Mouse (Mus musculus) heart, embryonic 12.5 days (tissue): ENCODE measurements at regions not wholly inside any gene's neighbourhood (a gene's known extent, or its start where the extent isn't known, plus 50 kb on each side); places are given as distances from the start of the nearest gene placed in this dataset.

Experiments
- ATAC-seq: fragments of 200-750 bp; cut with Nextera tagmentation; 2 replicates; pipeline ENCODE4 v1.8.0; 2017; ENCODE audit warnings: moderate TSS enrichment, moderate library complexity; ENCODE audit not compliant: insufficient number of reproducible peaks, low FRiP score
- H3K27ac ChIP-seq: fragments of 300-500 bp; sonication (generic); 2 replicates; pipeline ENCODE4 v1.5.1; 2016; ENCODE audit warnings: mild to moderate bottlenecking, moderate library complexity; ENCODE audit not compliant: poor library complexity, severe bottlenecking
- H3K27me3 ChIP-seq: fragments of 300-500 bp; sonication (generic); replicated peaks from 2 replicates; pipeline ENCODE4 v1.6.1; 2016; ENCODE audit warnings: mild to moderate bottlenecking, moderate library complexity
- H3K36me3 ChIP-seq: fragments of 300-500 bp; sonication (generic); 2 replicates; pipeline ENCODE4 v1.6.1; 2016; ENCODE audit warnings: mild to moderate bottlenecking, moderate library complexity
- H3K4me1 ChIP-seq: fragments of 300-500 bp; sonication (generic); replicated peaks from 2 replicates; pipeline ENCODE4 v1.6.1; 2016; ENCODE audit warnings: mild to moderate bottlenecking
- H3K4me2 ChIP-seq: fragments of 300-500 bp; sonication (generic); 2 replicates; pipeline ENCODE4 v1.6.1; 2016; ENCODE audit warnings: mild to moderate bottlenecking, moderate library complexity
- H3K4me3 ChIP-seq: fragments of 300-500 bp; sonication (generic); 2 replicates; pipeline ENCODE4 v1.5.1; 2016; ENCODE audit warnings: mild to moderate bottlenecking
- H3K9ac ChIP-seq: fragments of 300-500 bp; sonication (generic); 2 replicates; pipeline ENCODE4 v1.6.1; 2016; ENCODE audit warnings: mild to moderate bottlenecking, moderate library complexity
- H3K9me3 ChIP-seq: fragments of 300-500 bp; sonication (generic); replicated peaks from 2 replicates; pipeline ENCODE4 v1.6.1; 2016; ENCODE audit warnings: mild to moderate bottlenecking, moderate library complexity
- WGBS: fragments of 180-500 bp; shearing (Covaris S2); methylation state at CpG from one replicate; pipeline ENCODE4 v1.1.7; 2016; 5-methylcytosine and 5-hydroxymethylcytosine counted together

DNA sequence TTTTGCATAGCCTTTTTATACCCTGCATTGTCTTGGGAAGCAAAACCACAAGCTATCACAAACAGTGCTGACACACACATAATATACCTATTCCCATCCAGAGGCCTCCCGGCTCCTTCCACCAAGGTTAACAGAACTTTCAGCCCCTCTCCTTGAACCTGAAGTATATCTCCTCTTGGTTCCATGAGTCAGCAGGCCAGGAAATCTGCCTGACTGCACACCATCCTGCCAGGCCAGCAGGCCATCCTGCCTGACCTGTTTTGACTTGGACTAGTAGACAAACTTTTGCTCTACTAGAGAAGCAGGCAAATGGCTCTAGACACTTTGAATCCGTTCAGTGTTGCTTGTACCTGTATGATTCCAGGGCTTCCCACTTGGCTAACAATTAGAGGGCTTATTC is 547.6 kb upstream of the N6amt1 start:
- no peaks in the 10 kb centered on the region for H3K27me3 ChIP-seq
- no peak overlapping the region for H3K9ac ChIP-seq
- no peak overlapping the region for H3K4me2 ChIP-seq
- no peaks in the 10 kb centered on the region for H3K36me3 ChIP-seq
- ATAC-seq: no peak
- no peak overlapping the region for H3K4me3 ChIP-seq
- 76% methylated on average over 2 of the region's 2 CpGs for WGBS
- no peak overlapping the region for H3K27ac ChIP-seq
- H3K9me3 ChIP-seq: no peaks in the 10 kb centered on the region
- H3K4me1 ChIP-seq: no peaks in the 10 kb centered on the region

DNA sequence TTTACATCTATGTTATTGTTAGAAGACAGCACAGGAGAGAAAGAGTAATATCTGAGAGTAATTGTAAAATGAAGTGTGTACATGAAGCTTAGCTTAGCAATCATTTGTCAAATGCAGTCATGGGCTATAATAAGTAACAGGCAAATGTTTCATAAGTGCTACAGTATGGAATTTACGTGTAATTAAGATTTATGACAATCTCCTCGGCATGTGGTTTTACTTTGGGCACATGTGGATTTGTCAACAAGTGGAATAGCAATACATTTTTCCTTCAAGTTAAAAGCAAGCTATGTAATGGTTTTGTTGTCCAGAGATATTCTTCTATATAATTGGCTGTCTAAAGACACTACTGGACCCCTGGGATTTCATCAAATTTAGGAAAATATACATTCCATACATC is 577.9 kb upstream of the N6amt1 start:
- Histone ChIP-seq H3K4me2 (no peak overlapping the region), H3K9ac (no peak overlapping the region), H3K9me3 (no peaks in the 10 kb centered on the region), H3K27me3 (no peaks in the 10 kb centered on the region), H3K4me1 (no peaks in the 10 kb centered on the region), H3K36me3 (no peaks in the 10 kb centered on the region), H3K4me3 (no peak overlapping the region), H3K27ac (no peak overlapping the region)
- ATAC-seq: no peak
- 66% methylated on average over 2 of the region's 2 CpGs for WGBS

DNA sequence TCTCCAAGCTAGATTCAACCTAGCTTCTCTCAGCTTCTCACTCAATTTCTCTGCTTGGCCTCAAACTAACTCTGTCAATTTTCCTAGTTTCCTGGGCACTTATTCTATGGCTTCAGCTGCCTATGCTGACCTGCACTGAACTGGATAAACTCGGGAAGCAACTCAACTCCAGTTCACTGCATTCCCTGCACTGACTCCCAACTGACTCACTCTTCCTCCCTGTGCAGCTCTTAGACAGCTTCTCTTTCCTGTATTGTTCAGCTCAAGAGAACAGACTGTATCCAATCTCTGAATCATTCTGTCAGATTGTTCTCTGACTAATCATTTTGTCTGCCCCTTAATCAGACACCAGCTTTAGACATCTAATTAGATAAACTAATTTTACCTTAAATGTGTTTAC is 581.4 kb upstream of the N6amt1 start:
- no peaks in the 10 kb centered on the region for H3K9me3 ChIP-seq
- no peak overlapping the region for H3K4me3 ChIP-seq
- no peak overlapping the region for H3K4me2 ChIP-seq
- H3K27ac ChIP-seq: no peak overlapping the region
- no peak for ATAC-seq
- no peaks in the 10 kb centered on the region for H3K36me3 ChIP-seq
- H3K4me1 ChIP-seq: no peaks in the 10 kb centered on the region
- no peaks in the 10 kb centered on the region for H3K27me3 ChIP-seq
- WGBS: 41% methylated on average over 1 of the region's 1 CpGs
- H3K9ac ChIP-seq: no peak overlapping the region

DNA sequence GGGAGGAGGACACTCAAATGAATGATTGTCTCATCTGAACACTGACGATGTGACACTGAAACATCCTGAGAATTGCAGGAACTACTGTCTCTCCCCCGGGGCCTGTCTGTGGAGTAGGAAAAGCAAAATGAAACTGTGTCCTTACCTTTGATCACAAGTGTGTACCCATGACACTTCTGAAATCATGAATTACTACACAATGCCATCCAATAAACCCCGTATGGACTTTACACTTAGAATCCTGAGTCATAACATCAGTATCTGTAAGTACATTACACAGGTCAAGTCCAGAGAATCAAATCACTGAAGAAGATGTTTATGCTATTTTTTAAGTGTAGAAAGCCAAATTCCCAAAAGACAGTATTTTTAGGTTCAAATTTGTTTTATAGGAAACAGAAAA is 585.1 kb upstream of the N6amt1 start:
- no peak overlapping the region for H3K27ac ChIP-seq
- no peaks in the 10 kb centered on the region for H3K9me3 ChIP-seq
- WGBS: 79% methylated on average over 3 of the region's 3 CpGs
- ATAC-seq: no peak
- H3K27me3 ChIP-seq: no peaks in the 10 kb centered on the region
- H3K9ac ChIP-seq: no peak overlapping the region
- no peak overlapping the region for H3K4me2 ChIP-seq
- H3K36me3 ChIP-seq: no peaks in the 10 kb centered on the region
- no peaks in the 10 kb centered on the region for H3K4me1 ChIP-seq
- H3K4me3 ChIP-seq: no peak overlapping the region

DNA sequence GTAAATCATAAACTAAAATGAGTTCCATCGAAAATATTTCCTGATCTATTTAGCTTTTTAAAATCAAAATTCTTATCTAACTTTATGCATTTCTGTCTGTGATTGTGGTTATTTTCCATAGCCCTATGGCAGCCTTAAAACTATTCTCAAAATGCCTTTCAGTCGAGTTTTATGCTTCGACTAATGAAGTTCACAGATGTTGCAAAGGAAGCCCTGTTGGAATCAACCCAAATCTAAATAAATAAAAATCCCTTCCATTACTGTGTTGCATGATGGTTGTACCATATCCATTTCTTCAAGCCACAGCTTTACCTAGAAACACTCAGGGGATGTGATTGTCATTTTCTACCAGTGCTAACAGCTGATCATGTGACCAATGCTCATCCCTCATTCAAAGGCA is 585.6 kb upstream of the N6amt1 start:
- Histone ChIP-seq H3K4me1 (no peaks in the 10 kb centered on the region), H3K4me2 (no peak overlapping the region), H3K4me3 (no peak overlapping the region), H3K9me3 (no peaks in the 10 kb centered on the region), H3K27ac (no peak overlapping the region), H3K27me3 (no peaks in the 10 kb centered on the region), H3K36me3 (no peaks in the 10 kb centered on the region), H3K9ac (no peak overlapping the region)
- WGBS: 66% methylated on average over 3 of the region's 3 CpGs
- no peak for ATAC-seq

DNA sequence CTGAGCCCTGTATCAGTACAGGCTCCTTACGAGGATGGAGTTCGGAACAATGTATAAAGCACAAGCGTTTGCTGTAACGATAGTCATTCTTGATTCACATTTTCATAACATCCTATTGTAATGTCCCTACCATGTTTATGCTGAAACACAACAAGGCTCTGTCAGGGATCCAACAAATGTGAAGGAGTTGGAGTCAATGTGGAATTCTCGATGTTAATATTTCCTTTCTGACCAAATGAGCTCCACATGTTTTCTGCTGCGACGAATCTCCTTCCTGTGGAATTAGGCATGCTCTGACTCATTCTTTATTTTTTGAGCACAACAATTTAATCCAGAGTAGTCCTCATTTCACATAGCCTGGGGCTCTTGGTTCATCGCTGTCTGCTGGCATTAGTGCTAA is 588.0 kb upstream of the N6amt1 start:
- WGBS: 83% methylated on average over 8 of the region's 8 CpGs
- no peaks in the 10 kb centered on the region for H3K36me3 ChIP-seq

DNA sequence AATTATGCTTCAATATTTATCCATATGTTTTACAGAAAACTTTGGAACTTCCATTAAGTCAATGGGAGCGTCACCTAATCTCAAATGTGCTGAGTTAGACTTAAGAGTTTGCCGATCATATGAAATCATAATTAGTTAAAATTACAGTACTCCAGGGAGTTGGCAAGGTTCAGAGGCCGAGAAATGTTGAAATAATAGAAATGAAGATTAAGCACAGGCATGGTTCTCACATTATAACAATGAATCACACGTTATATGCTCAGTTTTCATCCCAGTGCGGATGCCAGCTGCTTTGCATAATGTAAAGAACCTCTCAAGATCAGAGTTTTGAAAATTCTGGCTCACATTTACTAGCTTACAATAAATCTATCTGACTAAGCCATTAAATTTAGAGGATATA is 612.7 kb upstream of the N6amt1 start:
- Histone ChIP-seq H3K27me3 (no peaks in the 10 kb centered on the region), H3K9ac (no peak overlapping the region), H3K4me3 (no peak overlapping the region), H3K4me2 (no peak overlapping the region), H3K4me1 (no peaks in the 10 kb centered on the region), H3K27ac (no peak overlapping the region), H3K9me3 (no peaks in the 10 kb centered on the region), H3K36me3 (no peaks in the 10 kb centered on the region)
- no peak for ATAC-seq
- WGBS: 74% methylated on average over 5 of the region's 5 CpGs

More for the DNA sequence above, 588.0 kb upstream of the N6amt1 start:
- no peak overlapping the region for H3K4me3 ChIP-seq
- H3K27me3 ChIP-seq: no peaks in the 10 kb centered on the region
- H3K9me3 ChIP-seq: no peaks in the 10 kb centered on the region
- no peaks in the 10 kb centered on the region for H3K4me1 ChIP-seq
- no peak overlapping the region for H3K27ac ChIP-seq
- no peak for ATAC-seq
- H3K9ac ChIP-seq: no peak overlapping the region
- no peak overlapping the region for H3K4me2 ChIP-seq

DNA sequence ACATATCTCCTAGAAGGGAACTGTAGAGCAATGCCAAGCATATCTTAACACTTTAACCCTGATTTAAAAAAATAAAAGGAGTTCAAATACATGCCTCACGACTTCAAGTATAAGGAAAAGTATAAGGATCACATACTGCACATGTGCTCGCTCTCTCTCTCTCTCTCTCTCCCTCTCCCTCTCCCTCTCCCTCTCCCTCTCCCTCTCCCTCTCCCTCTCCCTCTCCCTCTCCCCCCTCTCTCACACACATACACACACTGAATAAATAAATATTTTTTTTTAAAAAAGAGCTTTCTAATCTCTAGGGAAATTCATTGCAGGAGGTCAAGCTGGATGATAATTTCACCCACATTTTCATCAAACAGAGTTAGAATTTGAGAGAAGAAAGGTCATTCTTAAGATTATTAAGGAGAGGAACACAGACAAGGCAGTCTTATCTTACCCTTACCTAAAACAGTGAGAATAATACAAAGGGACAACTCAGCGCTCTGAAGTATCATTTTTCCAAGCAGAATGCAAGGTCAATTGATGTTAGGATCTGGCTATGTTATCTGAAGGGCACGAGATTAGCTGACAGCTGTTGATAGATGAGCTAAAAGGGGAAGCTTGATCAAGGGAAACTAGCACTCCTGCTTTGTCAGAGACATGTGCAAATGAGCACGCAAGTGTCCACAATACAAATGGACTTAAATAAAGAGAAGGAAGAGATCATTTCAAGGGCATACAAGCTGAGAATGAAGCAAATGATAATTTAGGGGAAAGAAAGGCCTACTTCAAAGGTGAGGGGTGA is 634.8 kb upstream of the N6amt1 start:
- 13% methylated on average over 5 of the region's 5 CpGs for WGBS
- Histone ChIP-seq H3K9me3 (no peaks in the 10 kb centered on the region), H3K4me2 (no peak overlapping the region), H3K27me3 (no peaks in the 10 kb centered on the region), H3K36me3 (no peaks in the 10 kb centered on the region), H3K27ac (peak overlapping the region; percentile 51; the same call in 1 of the 2 replicates), H3K9ac (no peak overlapping the region), H3K4me3 (no peak overlapping the region), H3K4me1 (0 out of 2 replicates have a peak, but pooled peaks cover 3% of the 10 kb centered on the region)
- ATAC-seq: peak; percentile 72

DNA sequence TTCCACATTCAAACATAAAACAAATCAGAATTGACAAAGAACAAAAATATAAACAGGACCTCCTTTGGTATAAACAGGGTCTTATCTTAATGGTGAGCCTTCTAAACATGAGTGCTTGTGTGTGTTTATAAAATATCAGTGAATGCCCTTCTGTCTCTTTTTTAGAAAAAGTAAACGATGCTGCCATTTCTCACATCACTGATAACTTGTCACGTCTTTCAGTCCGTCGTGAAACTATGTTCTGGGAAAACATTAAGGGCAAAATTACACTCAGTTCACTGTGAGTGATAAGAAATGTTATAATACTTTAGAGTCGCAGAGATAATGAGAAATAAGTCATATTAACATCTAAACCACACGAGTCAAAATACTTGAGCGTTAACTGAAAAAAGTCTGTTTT is 635.6 kb upstream of the N6amt1 start:
- no peak overlapping the region for H3K27ac ChIP-seq
- 38% methylated on average over 7 of the region's 7 CpGs for WGBS
- 0 out of 2 replicates have a peak, but pooled peaks cover 3% of the 10 kb centered on the region for H3K4me1 ChIP-seq
- H3K36me3 ChIP-seq: no peaks in the 10 kb centered on the region
- no peak overlapping the region for H3K4me2 ChIP-seq
- no peak overlapping the region for H3K4me3 ChIP-seq
- H3K9me3 ChIP-seq: 0 out of 2 replicates have a peak, but pooled peaks cover 2% of the 10 kb centered on the region
- no peak overlapping the region for H3K9ac ChIP-seq
- no peak for ATAC-seq
- no peaks in the 10 kb centered on the region for H3K27me3 ChIP-seq

DNA sequence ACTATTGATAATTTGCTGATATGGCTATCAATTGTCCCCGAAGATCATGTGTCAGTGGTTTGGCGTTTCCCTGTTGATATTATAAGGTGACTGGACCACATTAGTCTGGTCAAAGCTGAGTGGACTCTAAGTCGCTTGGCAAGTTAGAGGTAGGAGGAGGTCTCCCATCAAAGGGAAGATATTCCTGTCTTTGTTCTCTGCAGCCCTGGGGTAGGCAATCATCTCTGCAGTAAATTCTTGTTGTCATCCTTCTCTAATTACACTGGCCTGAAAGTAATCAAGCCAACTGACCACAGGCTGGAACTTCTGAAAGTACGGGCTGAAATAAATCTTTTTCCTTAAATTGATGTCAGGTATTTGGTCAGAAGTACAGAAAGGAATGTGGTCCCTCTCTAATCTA is 652.3 kb upstream of the N6amt1 start:
- Histone ChIP-seq H3K9me3 (no peaks in the 10 kb centered on the region), H3K9ac (no peak overlapping the region), H3K4me2 (no peak overlapping the region), H3K27me3 (no peaks in the 10 kb centered on the region), H3K4me3 (no peak overlapping the region), H3K4me1 (no peaks in the 10 kb centered on the region), H3K36me3 (no peaks in the 10 kb centered on the region), H3K27ac (no peak overlapping the region)
- ATAC-seq: no peak
- 60% methylated on average over 4 of the region's 4 CpGs for WGBS

DNA sequence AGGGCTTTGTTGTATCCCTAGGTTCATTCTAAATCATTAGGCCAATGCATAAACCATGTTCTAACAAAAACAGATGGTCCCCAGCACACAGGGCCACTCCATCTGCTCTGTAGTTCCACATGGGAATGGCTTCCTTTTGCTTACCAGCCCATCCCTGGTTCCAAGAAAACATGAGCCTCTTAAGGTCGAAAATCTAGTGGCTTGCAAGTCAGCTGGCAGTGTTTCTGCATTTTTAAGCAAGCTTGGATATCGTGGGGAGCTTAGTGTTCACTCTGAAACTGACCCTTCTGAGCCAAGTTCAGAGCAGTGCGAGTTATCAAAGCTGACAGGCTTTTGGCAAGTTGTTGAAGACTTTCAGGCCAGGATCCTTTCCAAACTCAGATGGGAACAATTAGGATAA is 659.5 kb upstream of the N6amt1 start:
- Histone ChIP-seq H3K4me2 (no peak overlapping the region), H3K36me3 (no peaks in the 10 kb centered on the region), H3K4me3 (no peak overlapping the region), H3K27ac (peak overlapping the region; percentile 75), H3K27me3 (no peaks in the 10 kb centered on the region), H3K4me1 (0 out of 2 replicates have a peak, but pooled peaks cover 4% of the 10 kb centered on the region), H3K9ac (no peak overlapping the region), H3K9me3 (no peaks in the 10 kb centered on the region)
- 18% methylated on average over 3 of the region's 3 CpGs for WGBS
- ATAC-seq: peak; percentile 39; the same call in 1 of the 2 replicates

DNA sequence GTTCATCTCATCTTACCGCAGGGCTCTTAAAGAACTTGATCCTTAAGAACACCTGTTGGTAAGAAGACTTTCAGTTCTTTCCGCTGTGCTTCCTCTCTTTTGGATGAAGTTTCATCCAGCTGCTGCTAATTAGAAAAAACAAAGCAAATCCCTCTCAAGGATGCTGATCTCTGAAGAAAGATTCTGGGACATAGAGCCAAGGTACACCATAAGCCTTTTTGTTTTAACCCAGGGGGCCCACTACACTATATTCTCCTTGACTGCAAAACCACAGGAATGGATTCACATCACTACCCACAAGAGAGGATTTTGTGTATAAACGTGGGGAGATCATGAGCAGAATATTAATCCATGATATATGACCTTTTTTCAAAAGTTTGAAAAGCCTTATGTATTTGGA is 694.8 kb upstream of the N6amt1 start:
- Histone ChIP-seq H3K4me3 (no peak overlapping the region), H3K36me3 (no peaks in the 10 kb centered on the region), H3K27me3 (no peaks in the 10 kb centered on the region), H3K4me1 (no peaks in the 10 kb centered on the region), H3K27ac (no peak overlapping the region), H3K9me3 (no peaks in the 10 kb centered on the region), H3K9ac (no peak overlapping the region), H3K4me2 (no peak overlapping the region)
- no peak for ATAC-seq
- 61% methylated on average over 3 of the region's 3 CpGs for WGBS
